Mouse (Mus musculus) B cell, adult 2 months (primary cell): Measurements from ENCODE around the gene Mta3.
A peak's percentile ranks its signal among the peaks of the same experiment; 100 is the strongest.

Experiments
- DNase-seq, 2 experiments: peaks; one replicate each; pipeline ENCODE4 v3.0.0; 2022

Mta3 gene

DNA sequence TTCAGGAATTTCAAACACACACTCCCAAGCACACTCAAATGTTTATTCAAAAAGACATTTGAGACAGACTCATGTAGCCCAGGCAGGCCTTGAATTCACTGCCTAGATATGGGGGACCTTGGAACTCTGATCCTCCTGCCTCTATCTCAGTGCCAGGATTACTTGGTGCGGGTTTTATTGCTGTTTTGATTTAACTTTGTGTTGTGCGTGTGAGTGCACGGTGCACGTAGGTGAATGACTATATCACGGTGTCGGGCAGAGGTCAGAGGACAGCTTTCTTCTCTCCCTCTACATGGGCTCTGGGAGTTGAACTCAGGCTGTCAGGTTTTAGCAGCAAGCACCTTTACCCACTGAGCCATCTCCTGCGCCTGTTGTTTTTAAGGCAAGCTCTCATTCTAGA, 61.1 kb downstream of the Mta3 start:
- no peak for DNase-seq

DNA sequence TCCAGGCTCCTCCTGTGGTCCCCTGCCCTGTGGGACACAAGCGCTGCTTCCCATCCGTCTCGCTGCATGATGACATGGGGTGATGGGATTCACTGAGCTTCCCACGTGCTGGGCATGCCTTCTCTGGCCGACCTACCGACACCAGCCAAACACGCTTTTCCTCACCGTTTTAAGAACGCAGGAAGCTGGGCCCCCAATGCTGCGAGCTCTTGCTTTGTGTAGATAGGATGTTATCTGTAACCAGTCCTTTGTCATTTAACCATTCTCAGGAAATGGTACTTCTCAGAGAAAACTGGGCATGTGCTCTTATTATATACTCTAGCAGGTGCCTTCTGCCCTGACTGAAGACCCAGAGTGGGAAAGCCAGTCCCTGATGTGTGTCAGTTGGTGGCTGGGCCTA, 62.3 kb downstream of the Mta3 start:
- no peak for DNase-seq

DNA sequence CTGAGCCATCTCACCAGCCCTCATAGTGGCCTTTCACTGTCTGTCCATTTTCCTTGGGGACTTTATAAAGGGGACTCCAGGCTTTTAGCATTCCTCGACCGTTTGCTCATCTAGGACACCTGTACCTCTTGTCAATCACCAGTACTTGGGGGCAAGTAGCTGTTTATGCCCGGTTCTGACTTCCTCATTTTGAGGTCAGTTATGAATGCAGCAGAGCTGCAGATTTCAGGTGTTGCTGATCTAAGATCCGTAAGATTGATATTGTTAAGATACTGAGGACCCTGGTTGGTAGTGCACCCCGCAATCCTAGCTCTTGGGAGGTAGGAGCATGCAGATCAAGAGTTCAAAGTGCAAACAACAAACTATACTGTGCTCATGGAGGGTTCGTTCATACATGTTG, 64.4 kb downstream of the Mta3 start:
- peak; percentile 52 to 58 for DNase-seq

DNA sequence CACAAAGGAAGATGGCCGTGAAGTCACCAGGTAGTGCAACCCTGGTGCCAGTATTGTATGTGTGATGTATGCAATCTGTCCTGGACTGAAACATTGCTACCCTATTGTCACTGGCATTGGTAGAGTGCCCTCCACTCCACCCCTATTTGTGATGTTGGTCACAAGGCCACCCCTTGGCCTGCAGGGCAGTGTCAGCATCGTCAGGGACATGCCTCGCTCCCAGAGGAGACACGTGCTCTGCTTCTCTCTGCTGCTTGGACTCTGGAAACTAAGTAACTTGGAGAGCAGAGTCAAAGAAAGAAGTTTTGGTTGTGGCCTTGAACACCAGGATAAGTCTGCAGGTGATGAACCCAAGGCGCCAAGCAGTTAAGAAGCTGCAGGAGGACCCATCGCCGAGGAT, 65.0 kb downstream of the Mta3 start:
- no peak for DNase-seq

DNA sequence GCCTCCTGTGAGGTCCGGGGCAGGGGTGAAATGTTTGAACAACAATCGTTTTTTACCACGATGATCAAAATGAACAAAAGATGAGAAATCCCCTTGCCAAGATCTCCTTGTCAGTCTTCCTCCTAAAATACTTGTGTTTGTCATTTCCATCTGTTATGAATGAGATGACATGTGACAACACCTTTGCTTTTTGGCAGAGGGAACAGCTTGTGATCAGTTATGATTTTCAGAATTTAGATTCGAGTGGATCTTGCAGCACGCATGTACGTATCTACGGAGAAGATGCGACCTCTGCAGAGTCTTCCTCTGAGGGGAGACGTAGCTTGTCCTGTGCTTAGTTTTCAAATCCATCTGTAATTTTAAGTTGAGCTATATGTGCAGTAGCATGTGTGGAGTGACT, 66.1 kb downstream of the Mta3 start:
- DNase-seq = no peak

DNA sequence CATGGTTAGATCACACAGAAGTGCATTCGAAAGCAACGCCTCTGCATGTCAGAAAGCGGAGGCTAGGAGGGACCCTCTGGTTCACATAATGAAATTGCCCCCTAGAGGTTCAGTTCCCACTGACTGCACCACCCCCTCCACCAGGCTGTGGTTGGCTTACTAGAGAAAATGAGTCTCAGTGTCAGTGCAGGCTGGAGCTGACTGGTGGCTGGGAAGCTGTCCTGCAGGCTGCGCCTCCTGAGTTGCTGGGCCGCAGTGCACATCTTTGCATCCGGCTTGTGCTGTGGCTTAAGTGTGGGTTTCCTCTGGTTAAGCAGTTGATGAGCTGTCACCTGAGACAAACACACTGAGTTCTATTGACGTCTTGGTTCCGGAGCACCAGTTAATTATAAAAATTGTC, 66.7 kb downstream of the Mta3 start:
- DNase-seq = peak; percentile 78 to 80

DNA sequence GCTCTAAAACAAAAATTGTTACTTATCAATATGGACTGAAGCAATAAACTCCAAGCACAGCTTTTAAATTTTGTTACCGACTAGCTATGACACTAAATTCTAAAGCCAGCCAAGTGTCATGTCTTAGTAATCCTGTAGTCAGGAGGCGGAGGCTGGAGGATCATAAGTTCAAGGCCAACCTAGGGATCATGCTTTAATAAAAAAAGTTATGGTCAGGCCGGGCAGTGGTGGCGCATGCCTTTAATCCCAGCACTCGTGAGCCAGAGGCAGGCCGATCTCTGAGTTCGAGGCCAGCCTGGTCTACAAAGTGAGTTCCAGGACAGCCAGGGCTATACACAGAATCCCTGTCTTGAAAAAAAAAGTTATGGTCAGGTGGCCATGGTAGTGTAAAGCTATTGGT, 71.0 kb downstream of the Mta3 start:
- no peak for DNase-seq

DNA sequence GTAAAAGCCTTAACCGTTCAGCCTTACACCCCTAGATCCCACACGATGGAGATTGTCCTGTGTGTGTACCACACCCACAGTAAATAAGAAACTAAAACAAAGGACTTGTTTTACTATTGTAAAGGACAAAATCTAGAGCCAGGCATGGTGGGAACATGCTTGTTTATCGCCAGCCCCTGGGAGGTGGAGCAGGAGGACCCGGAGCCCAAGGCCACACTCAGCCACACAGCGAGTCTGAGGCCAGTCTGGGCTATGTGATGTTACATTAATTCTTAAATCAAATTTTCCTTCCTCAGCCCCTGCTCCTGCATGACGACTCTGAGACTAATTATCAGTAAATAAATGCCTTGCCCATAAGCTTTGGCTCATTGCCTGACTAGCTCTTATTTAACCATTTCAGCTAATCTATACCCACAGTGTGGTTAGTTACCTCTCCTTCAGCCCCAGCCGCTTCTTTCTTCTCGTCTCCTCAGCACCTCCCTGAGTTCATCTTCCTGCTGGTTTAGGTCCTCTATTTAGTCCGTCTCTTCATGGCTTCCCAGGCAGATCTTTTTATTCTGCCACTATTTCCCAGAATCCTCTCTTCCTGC, 71.6 kb downstream of the Mta3 start:
- DNase-seq = no peak

DNA sequence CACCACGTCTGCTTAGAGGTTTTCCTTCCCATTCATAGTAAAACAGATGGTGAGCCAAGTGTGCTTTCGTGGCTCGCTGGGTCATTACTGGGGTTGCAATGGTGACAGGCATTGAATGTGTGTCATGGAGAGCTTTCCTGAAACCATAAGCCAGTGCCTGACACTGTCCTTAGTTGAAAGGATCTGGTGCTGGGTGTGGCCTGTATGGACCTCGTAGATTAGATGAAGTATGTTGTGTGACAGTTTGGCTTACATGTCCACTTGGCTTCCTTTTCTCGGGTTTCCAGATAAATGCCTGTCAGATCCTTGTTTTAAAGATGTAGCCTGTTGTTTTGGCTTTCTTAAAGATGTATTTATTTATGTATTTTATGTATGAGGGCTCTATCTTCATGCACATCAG, 74.3 kb downstream of the Mta3 start:
- no peak for DNase-seq

DNA sequence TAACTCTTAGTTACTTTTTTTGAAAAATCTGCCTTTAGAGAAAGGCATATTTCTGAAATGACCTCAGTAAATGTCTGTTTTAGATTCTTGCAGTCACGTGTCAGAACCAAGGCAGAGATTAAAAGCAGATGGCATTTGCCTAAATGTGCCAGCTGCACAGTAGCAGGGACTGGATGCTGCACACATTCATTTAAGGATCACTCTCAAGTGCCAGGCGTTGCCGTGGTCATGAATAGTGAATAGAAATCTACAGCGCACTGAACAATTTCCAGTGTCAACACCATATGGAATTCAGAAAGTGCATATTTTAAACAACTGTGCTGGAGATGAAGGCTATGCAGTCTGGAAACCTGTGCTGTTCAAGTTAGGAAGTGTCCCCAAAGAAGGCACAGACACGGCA, 76.8 kb downstream of the Mta3 start:
- DNase-seq = no peak

DNA sequence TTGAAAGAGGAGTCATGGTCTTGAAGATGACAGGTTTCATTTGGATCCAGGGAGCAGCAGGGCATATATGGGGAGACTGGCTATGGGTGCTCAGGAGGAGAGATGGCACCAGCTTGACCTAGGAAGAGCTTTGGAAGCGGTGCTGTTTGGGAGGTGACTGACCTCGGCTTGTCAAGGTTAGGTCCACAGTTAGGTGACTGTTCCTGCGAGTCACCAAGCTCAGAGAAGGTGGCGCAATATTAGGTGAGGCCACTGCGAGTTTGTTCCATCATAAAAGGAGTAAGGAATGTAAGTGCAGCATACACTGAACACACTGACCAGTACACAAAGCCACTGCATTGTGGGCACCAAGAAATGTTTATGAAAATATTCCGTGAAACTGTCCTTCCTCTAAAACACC, 80.5 kb downstream of the Mta3 start:
- DNase-seq = no peak

DNA sequence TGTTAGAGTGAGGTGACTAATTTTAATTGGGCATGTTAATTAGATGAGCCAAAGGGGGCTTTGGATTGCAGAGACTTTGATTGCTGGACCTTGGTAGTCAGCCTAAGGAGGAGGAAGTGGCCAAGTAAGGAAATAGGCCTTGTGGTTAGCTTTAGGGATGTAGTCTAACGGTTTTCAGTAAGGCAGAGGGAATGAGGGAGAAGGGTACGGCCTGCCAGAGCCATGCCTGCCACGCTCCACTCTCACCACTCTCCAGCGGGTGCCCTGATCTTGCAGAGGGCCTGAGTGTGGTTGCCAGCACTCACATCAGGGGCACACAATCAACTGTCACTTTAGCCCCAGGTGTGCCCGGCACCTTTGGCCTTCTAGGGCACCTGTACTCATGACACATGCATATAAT, 84.2 kb downstream of the Mta3 start:
- DNase-seq = no peak

DNA sequence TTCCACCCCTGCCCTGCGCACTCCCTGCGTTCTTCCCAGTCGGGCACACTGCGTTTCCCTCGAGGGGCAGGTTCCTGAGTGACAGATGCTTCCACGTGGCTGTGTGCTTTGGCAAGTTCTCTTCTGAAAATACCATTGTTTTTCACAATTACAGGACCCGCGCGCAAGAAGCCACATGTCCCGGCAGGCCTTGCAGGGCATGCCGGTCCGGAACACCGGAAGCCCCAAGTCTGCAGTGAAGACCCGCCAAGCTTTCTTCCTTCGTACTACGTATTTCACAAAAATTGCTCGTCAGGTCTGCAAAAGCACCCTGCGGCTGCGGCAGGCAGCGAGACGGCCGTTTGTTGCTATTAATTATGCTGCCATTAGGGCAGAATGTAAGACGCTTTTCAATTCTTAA, 86.4 kb downstream of the Mta3 start:
- no peak for DNase-seq

DNA sequence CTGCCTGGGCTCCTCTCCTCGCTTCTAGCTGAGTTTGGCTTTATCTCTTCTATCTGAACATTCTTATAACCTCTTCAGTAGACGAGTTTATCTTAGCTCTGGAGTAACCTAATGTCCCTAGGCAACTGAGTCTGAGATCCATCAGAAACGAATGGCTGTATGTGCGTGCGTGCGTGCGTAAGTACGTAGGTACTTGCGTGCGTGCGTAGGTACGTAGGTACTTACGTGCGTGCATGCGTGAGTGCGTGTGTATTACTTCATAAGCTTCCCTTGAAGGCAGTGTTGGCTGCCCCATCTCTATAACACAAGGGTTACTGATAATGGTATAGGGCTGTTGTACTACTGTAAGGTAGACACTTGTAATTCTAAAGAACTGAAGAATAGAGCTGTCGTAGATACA, 89.2 kb downstream of the Mta3 start:
- DNase-seq = no peak

DNA sequence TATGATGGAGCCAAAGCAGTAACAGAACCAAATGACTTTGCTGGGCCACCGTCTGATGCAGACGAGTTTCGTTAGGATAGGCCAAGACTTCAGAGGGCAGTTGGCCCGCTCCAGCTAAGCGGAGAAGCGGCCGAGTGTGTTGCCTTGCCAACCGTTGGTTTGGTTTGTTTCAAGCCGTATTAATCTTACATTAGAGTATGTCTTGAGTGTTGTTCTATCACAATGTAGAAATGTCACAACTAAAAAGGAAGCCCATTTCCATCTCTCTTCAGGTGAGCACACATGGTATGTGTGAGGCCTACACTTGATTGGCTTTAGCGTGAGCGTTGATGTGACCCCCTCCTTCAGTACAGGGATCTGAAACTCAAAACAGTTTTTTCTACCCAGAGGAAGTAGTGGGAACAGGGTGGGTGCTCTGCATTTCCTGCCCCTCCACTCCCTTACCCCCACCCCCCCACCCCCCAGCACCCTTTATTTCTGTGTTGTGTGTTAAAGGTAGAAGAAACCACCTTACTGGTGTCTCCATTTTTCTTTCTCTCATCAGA, 93.6 kb downstream of the Mta3 start:
- DNase-seq = peak; percentile 54 to 59

DNA sequence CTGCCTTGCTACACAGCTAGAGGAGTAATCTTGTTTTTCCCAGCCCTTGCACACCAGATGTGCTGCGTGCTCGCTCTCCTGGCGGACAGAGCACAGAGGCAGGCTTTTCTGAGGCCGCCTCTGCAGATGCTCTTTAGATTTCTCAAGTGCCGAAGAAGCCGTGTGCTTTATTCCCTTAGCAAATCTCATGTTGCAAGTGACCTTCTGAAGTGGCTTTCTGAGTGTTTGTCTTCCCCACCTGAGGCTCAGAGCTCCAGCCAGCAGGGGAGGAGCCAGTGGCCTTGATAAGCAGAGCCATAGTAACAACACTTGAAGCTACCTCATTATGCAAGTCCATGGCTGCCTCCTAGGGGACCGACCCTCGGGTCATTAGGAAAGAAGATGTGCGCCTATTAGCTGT, 98.0 kb downstream of the Mta3 start:
- no peak for DNase-seq

DNA sequence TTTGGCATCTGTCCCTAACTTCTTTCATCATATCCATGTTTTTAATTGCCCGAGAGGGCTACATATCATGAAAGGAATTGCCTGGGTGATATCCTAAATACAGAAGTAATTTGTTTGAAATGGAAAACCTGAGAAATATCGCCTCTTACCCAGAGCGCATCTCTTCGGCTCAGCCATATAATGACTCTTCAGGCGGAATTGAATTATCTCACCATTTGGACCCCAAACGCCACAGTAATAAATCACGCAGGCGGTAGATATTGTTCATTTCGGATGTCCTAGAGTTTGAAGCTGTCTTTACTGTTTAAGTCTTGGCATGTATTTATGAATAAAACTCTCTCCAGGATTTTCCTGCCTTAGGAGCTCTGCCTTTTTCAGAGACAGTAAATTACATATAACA, 99.1 kb downstream of the Mta3 start:
- no peak for DNase-seq

DNA sequence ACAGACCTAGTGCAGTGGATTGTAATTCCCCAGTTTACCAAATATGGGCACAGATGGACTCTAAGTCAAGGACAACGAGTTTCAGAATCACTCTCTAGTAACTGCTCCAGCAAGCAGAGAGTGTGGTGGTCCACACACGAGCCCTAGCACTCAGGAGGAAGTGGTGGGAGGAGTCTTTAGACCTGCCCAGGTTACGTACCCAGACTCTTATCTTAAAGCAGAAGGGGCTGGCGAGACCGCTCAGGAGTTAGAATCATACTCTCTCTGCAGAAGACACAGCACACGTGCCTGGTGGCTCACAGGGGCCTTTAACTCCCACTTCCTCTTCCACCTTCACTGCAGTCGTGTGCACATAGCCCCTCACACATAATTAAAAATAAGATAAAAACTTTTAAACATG, 101.4 kb downstream of the Mta3 start:
- DNase-seq = peak; percentile 68 to 75

DNA sequence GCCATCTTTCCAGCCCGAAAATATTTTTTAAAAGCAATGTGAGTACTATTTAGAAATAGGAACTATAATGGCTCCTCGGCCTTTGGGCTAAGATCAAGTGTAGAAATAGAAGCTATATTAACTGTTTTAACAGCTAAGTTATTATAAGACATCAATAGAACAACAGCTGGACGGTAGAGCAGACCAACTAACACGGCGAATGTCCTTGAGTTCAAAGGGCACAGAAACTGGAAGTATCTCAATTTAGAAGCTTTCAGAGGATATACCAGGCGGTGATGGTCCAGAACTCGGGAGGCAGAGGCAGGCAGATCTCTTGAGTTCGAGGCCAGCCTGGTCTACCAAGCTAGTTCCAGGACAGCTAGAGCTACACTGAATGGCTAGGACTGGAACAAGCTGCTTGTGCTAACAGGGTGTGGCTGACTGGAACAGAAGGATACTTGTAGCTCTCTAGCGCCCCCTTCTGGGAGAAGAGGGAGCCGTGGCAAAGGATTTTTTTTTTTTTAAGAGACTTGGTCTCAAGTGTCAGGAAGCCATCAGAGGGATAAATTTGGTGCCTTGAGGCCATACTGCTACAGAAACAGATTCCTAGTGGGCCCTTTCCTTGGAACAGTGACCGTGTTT, 101.9 kb downstream of the Mta3 start:
- peak; percentile 89 to 90 for DNase-seq

DNA sequence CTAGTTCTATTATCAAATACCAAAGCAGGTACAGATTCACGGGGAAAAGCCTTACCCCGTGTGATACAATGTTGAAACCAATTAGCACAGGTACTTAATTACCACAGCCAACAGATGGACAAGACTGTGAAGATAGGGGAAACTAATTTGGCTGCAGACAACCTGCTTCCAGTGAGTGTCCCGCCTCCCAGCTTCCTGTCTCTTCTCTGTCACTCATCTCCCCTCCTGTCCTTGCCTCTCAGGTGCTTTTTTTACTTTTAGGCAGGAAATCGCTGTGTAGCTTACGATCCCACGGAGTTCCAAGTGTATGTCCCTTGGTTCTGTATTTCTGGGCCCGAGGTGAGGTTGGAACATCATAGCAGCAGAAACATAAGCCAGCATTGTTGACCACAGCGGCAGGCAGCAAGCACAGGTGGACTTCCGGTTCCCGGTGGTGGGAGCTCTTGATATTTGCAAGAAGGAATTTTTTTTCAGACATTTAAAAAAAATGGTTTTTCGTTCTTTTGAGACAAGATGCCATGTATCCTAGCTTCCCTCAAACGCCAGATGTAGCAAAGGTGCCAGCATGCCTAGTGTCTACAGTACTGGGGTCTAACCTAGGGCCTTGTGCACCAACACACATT, 102.6 kb downstream of the Mta3 start:
- no peak for DNase-seq

DNA sequence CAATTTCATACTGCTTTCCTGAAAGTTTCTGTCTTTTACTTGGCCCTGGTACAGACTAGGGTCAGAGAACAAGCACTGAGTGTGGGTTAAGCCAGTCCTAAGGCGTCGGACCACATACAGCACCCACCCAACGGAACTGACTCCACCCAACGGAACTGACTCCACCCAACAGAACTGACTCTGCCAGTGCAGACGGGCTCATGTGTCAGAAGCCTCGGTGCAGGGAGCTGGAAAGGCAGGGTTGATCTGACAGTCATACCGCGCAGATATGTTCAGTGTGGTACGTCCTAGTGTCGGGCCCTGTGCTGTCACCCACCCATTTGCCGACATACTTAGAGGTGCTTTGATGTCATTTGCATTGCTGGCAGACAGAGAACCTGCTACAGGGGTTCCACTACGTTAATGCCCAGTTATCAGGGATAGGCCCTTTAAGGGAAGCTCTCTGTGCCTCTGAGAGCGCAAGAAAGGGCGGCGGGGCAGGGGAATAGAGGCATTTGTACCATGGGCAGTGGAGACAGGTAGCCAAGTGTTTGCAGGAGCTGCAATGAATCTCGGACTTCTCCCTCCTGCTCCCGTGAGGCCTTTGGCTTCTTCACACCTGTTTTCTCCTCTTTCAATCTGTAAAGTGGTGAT, 103.3 kb downstream of the Mta3 start:
- peak in 1 of 2 experiments; percentile 21 for DNase-seq

DNA sequence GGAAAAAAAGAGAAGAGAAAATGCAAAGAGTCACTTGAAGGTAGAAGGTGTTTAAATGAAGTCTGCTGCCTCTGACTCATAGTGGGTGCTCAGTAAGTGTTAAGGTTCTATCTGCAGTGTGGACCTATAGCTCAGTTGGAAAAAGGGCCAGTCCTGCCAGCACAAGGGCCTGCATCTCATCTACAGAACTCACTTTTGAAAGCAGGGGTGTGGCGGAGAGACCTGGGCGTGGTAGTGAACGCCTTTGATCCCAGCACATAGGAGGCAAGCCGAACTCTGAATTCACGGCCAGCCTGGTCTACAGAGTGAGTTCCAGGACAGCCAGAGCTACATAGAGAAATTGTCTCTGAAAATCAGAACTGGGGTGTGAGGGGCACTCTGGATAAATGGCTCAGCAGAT, 104.3 kb downstream of the Mta3 start:
- no peak for DNase-seq

DNA sequence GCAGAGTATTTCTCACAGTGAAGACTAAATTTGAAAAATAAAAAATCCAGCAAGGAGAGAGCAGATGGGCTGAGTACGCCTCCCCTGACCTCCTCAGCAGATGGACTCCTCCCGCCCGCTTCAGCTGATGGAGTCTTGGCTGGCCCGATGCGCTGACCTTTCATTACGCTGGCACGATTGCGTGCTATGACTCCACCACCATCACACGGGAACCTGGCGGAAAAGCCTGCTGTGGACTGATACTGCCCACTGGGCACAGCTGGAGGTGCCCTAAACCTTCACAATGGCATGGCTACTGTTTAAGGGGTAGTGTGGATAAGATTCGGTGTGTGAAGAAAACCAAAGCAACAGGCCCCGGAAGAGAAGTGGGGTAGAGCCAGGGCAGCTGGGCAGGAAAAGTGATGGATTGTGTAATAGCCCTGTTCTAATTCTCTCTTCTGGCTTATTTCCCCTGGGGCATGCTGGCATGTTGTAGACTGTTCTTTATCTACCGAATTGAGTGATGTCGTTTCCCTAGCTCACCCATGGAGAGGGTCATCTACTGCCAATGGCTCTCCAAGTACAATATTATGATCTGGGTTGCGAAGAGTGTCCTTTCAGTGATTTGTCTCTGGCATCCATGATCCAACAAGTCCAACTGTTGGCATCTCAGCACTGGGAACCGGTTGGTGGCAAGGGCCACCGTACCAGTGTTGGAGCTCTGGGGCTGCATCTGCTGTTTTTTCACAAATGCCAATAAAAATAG, 106.4 kb downstream of the Mta3 start:
- no peak for DNase-seq
